Mouse (Mus musculus): ENCODE results near the gene Ano2. TPM values are rescaled to one million over a fixed set of nuclear protein-coding genes. Genes with fewer than 3 reads are reported as not detected.

Gene Ano2
- 0.19 and 0.27 TPM in 2 replicates for polyA plus RNA-seq (2015; fragmentation: Nextera tagmentation; extraction: Ambion mirVana)

DNA sequence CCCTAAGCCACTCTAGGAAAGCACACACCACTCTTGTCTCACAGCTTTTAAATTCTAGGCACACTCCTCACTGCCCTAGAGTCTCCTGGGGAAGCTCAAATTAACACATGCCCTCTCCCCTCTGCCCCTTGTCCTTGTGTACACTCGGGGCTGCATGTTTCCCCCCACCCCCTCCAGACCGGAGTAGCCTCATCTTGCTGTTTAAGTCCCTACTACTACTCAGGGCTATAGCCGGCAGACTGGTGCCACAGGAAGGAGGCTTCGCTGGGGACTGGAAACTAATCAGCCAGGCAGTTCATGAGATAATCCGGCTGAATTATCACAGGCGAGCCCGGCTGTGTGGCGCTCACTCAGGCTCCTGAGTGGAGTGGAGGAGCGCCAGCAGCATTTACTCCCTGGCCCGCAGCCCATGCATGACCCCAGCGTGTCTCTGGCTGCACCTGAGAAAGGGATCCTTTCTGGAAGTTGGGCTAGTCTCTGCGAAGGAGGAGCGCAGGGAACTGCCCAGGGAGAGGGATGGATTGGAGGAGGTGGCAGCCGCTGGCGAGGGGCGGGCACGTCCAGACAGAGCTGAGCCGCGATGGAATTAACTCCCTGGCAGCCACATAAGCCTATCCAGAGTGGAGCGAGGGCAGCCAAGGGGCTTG lies at the start of gene Ano2:
Gene Ano2 (plus strand): TSS at position 363 of the 647 bp plus-strand sequence.
- WGBS = 6% methylated on average over 20 of the region's 20 CpGs
- no peak within 1 kb of the TSS for H3K27ac ChIP-seq (ENCODE audit: low read length)
- ATAC-seq (ENCODE audit: insufficient read depth, low FRiP score) = no peak
- H3K4me1 ChIP-seq (ENCODE audit: control insufficient read depth, insufficient read depth, low read length) = peaks cover 8% of the 10 kb centered on the region; the same call in 1 of the 2 replicates
- no peaks in the 10 kb centered on the region for H3K27me3 ChIP-seq (ENCODE audit: control insufficient read depth, insufficient read depth, low read length)
- no peaks in the 10 kb centered on the region for H3K9me3 ChIP-seq (replicated peaks; ENCODE audit: control insufficient read depth, low read length)
- 0 out of 2 replicates have a peak within 1 kb of the TSS, but pooled peaks have one; percentile 9 for H3K4me3 ChIP-seq (replicated peaks; ENCODE audit: low read length)
- no peaks in the 10 kb centered on the region for H3K36me3 ChIP-seq (ENCODE audit: control insufficient read depth, insufficient read depth, low read length)
- peak within 1 kb of the TSS; percentile 39 for H3K4me2 ChIP-seq (ENCODE audit: low read depth, low read length)
- 0 out of 2 replicates have a peak within 1 kb of the TSS, but pooled peaks have one; percentile 13 for H3K9ac ChIP-seq (ENCODE audit: low read length)

DNA sequence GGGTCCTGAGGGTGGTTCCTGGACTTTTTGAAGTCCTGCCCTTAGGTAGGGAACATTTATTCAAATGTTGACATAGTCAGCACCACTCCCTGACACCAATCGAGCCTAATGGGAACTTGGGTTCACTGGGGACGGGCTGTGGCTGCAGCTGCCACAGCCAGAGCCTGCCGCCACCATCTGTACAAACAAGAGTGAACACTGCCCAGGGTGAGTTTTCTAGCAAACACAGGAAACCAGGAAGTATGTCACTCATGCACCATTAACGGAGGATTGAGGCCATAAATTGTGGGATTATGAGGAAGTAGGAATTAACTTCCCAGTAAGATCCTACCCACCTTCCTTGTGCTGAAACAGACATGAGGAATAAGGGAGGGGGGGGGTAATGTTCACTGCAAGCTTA lies 49.7 kb upstream of the Ano2 start:
- no peaks in the 10 kb centered on the region for H3K27me3 ChIP-seq (ENCODE audit: control insufficient read depth, insufficient read depth, low read length)
- no peak overlapping the region for H3K4me2 ChIP-seq (ENCODE audit: low read depth, low read length)
- H3K9me3 ChIP-seq (replicated peaks; ENCODE audit: control insufficient read depth, low read length) = no peaks in the 10 kb centered on the region
- no peaks in the 10 kb centered on the region for H3K4me1 ChIP-seq (ENCODE audit: control insufficient read depth, insufficient read depth, low read length)
- no peak overlapping the region for H3K9ac ChIP-seq (ENCODE audit: low read length)
- 39% methylated on average over 4 of the region's 4 CpGs for WGBS
- no peaks in the 10 kb centered on the region for H3K36me3 ChIP-seq (ENCODE audit: control insufficient read depth, insufficient read depth, low read length)
- no peak overlapping the region for H3K27ac ChIP-seq (ENCODE audit: low read length)
- ATAC-seq (ENCODE audit: insufficient read depth, low FRiP score) = no peak
- H3K4me3 ChIP-seq (replicated peaks; ENCODE audit: low read length) = no peak overlapping the region

DNA sequence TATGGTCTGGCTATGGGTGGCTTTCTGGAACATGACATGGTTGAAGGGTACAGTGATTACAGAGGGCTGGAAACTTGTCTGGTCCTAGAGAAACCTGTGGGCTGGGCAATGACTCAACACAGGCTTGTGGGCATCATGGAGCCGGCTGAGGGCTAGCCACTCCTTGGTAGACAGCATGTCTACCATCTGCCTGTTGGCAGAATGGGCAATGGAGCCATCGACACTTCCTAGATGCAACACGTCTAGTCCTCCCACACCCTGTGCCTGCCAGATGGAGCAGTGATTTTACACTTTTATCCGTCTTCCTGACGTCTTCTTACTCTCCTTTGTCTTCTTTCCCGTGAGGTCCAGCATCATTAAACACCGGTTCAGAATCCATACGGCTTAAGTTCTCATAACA lies 49.1 kb upstream of the Ano2 start:
- Histone ChIP-seq H3K27ac (ENCODE audit: low read length) (no peak overlapping the region), H3K9ac (ENCODE audit: low read length) (no peak overlapping the region), H3K4me1 (ENCODE audit: control insufficient read depth, insufficient read depth, low read length) (no peaks in the 10 kb centered on the region), H3K4me3 (replicated peaks; ENCODE audit: low read length) (no peak overlapping the region), H3K4me2 (ENCODE audit: low read depth, low read length) (no peak overlapping the region), H3K9me3 (replicated peaks; ENCODE audit: control insufficient read depth, low read length) (no peaks in the 10 kb centered on the region), H3K27me3 (ENCODE audit: control insufficient read depth, insufficient read depth, low read length) (no peaks in the 10 kb centered on the region), H3K36me3 (ENCODE audit: control insufficient read depth, insufficient read depth, low read length) (no peaks in the 10 kb centered on the region)
- 60% methylated on average over 8 of the region's 8 CpGs for WGBS
- ATAC-seq (ENCODE audit: insufficient read depth, low FRiP score) = no peak

DNA sequence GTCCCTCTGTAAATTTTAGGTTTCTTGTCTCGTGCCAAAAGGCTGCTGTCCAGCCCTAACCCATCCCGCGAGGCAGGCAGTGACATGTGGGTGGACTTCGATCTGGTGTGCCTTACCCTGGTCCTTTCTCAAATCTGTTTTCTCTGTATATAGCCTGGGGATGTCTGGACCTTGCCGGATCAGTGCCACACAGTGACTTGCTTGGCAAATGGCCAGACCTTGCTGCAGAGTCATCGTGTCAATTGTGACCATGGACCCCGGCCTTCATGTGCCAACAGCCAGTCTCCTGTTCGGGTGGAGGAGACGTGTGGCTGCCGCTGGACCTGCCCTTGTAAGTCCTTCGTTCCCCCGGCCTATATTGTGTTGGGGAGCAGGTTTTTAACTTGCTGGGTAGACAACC lies 41.3 kb upstream of the Ano2 start:
- Histone ChIP-seq H3K27me3 (ENCODE audit: control insufficient read depth, insufficient read depth, low read length) (no peaks in the 10 kb centered on the region), H3K9me3 (replicated peaks; ENCODE audit: control insufficient read depth, low read length) (no peaks in the 10 kb centered on the region), H3K4me2 (ENCODE audit: low read depth, low read length) (no peak overlapping the region), H3K4me3 (replicated peaks; ENCODE audit: low read length) (no peak overlapping the region), H3K27ac (ENCODE audit: low read length) (no peak overlapping the region), H3K9ac (ENCODE audit: low read length) (no peak overlapping the region), H3K36me3 (ENCODE audit: control insufficient read depth, insufficient read depth, low read length) (no peaks in the 10 kb centered on the region), H3K4me1 (ENCODE audit: control insufficient read depth, insufficient read depth, low read length) (no peaks in the 10 kb centered on the region)
- WGBS = 77% methylated on average over 12 of the region's 12 CpGs
- no peak for ATAC-seq (ENCODE audit: insufficient read depth, low FRiP score)

DNA sequence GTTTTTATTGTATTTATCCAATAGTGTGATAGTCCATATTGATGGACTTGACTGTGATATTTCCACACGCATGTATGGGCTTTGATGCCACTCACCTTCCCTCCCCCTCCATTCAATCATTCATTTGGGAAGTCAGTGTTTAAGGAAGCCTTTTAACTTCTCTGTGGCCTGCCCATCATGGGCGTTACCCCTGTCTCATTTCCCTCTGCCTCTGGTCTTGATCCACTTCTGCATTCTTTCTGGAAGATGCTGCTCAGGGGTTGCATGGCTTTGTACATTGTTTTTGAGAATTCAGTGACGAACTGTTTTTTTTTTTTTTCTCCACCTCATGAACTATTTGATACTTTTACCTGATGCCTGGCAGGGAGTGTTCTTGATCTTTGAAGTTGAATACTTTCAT lies 38.9 kb upstream of the Ano2 start:
- H3K36me3 ChIP-seq (ENCODE audit: control insufficient read depth, insufficient read depth, low read length) = no peaks in the 10 kb centered on the region
- H3K9ac ChIP-seq (ENCODE audit: low read length) = no peak overlapping the region
- no peak for ATAC-seq (ENCODE audit: insufficient read depth, low FRiP score)
- no peak overlapping the region for H3K4me2 ChIP-seq (ENCODE audit: low read depth, low read length)
- no peak overlapping the region for H3K27ac ChIP-seq (ENCODE audit: low read length)
- H3K4me3 ChIP-seq (replicated peaks; ENCODE audit: low read length) = no peak overlapping the region
- no peaks in the 10 kb centered on the region for H3K9me3 ChIP-seq (replicated peaks; ENCODE audit: control insufficient read depth, low read length)
- 65% methylated on average over 3 of the region's 3 CpGs for WGBS
- H3K27me3 ChIP-seq (ENCODE audit: control insufficient read depth, insufficient read depth, low read length) = no peaks in the 10 kb centered on the region
- H3K4me1 ChIP-seq (ENCODE audit: control insufficient read depth, insufficient read depth, low read length) = no peaks in the 10 kb centered on the region

DNA sequence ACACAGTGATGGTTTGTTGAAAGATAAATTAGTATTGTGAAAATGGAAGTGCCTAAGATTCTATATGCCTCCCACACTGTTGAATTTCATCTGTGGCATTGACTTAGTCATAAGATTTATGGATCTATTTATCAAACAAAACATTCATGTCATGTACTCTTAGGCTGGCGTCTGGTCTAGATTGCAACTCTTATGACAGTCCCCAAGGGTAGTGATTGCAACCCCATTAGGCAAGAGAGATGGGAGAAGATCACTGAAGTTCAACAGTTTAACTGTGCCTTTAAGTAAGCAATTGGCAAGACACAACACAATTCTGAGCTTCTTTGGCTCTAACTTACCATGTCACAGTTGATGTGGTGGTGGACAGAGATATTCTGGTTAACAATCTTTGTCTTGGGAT lies 36.8 kb upstream of the Ano2 start:
- no peaks in the 10 kb centered on the region for H3K36me3 ChIP-seq (ENCODE audit: control insufficient read depth, insufficient read depth, low read length)
- no peak overlapping the region for H3K27ac ChIP-seq (ENCODE audit: low read length)
- no peaks in the 10 kb centered on the region for H3K4me1 ChIP-seq (ENCODE audit: control insufficient read depth, insufficient read depth, low read length)
- WGBS = 53% methylated on average over 1 of the region's 1 CpGs
- no peaks in the 10 kb centered on the region for H3K9me3 ChIP-seq (replicated peaks; ENCODE audit: control insufficient read depth, low read length)
- no peak overlapping the region for H3K4me2 ChIP-seq (ENCODE audit: low read depth, low read length)
- H3K4me3 ChIP-seq (replicated peaks; ENCODE audit: low read length) = no peak overlapping the region
- no peaks in the 10 kb centered on the region for H3K27me3 ChIP-seq (ENCODE audit: control insufficient read depth, insufficient read depth, low read length)
- ATAC-seq (ENCODE audit: insufficient read depth, low FRiP score) = no peak
- no peak overlapping the region for H3K9ac ChIP-seq (ENCODE audit: low read length)

DNA sequence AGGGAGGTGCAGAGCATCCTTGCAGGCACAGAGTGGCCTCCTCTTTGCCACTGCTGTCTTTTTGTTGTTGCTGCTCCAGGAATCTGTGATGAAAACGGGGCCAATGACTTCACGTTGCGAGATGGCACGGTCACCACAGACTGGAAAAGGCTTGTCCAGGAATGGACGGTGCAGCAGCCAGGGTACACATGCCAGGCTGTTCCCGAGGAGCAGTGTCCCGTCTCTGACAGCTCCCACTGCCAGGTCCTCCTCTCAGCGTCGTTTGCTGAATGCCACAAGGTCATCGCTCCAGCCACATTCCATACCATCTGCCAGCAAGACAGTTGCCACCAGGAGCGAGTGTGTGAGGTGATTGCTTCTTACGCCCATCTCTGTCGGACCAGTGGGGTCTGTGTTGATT lies 33.3 kb upstream of the Ano2 start:
- Histone ChIP-seq H3K27me3 (ENCODE audit: control insufficient read depth, insufficient read depth, low read length) (no peaks in the 10 kb centered on the region), H3K9ac (ENCODE audit: low read length) (no peak overlapping the region), H3K9me3 (replicated peaks; ENCODE audit: control insufficient read depth, low read length) (no peaks in the 10 kb centered on the region), H3K4me2 (ENCODE audit: low read depth, low read length) (no peak overlapping the region), H3K36me3 (ENCODE audit: control insufficient read depth, insufficient read depth, low read length) (no peaks in the 10 kb centered on the region), H3K4me1 (ENCODE audit: control insufficient read depth, insufficient read depth, low read length) (no peaks in the 10 kb centered on the region), H3K4me3 (replicated peaks; ENCODE audit: low read length) (no peak overlapping the region), H3K27ac (ENCODE audit: low read length) (no peak overlapping the region)
- ATAC-seq (ENCODE audit: insufficient read depth, low FRiP score) = no peak
- WGBS = 82% methylated on average over 13 of the region's 13 CpGs

DNA sequence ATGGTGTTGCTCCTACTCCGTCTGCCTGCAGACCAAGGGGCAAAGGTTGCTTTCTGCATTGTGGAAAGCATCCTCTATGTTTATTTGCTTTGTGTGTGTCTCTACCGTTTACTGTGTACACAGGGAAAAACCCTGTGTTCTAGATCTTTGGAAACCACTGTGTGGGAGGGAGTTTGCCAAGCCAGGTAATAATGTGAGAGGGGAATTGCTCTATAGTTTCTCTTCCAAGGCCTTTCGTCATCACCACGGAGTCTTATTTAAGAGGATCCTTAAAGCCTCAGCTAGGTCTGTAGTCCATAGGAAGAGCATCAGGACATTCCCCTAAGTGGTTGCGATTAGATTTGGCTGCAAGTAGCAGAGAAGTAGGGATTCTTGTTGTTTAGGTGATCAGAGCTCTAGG lies 32.3 kb upstream of the Ano2 start:
- WGBS = 74% methylated on average over 5 of the region's 5 CpGs
- H3K4me1 ChIP-seq (ENCODE audit: control insufficient read depth, insufficient read depth, low read length) = no peaks in the 10 kb centered on the region
- no peak overlapping the region for H3K4me2 ChIP-seq (ENCODE audit: low read depth, low read length)
- H3K27ac ChIP-seq (ENCODE audit: low read length) = no peak overlapping the region
- H3K9me3 ChIP-seq (replicated peaks; ENCODE audit: control insufficient read depth, low read length) = no peaks in the 10 kb centered on the region
- no peak overlapping the region for H3K4me3 ChIP-seq (replicated peaks; ENCODE audit: low read length)
- ATAC-seq (ENCODE audit: insufficient read depth, low FRiP score) = no peak
- no peak overlapping the region for H3K9ac ChIP-seq (ENCODE audit: low read length)
- no peaks in the 10 kb centered on the region for H3K27me3 ChIP-seq (ENCODE audit: control insufficient read depth, insufficient read depth, low read length)
- no peaks in the 10 kb centered on the region for H3K36me3 ChIP-seq (ENCODE audit: control insufficient read depth, insufficient read depth, low read length)

DNA sequence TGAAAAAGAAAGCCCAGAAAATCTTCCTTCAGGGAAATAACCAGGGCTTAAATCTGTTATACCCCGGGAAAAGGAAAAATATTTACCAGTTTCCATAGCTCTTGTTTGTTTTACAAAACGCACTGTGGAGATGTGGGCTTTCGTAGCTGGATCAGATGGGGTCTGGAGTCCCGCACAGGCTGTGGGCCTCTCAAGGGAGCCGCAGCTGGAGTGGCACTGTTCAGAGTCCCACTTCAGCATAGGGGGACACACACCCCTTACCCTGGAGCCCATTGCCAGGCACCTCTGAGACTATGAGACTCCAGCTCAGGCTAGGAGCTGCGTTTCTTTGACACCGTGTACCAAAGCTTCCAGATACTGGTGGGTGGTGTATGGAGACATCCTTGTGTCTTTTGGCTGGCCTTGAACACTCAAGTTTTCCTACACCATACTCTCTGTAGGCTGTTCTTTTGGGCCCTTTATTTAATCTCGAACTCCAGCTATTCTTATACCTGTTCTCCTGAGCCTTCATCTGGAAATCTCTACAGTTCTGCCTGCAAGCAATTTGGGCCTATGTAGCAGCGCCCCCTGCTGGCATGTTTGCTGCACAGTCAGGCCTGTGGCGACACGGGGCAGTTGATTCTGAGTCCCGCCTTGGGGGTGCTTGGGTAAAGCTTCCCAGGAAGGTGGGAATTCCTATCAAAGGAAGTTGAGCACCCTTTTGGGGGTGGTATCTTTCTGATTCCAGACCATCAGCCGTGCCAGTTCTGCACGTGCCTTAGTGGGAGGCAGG lies 28.9 kb upstream of the Ano2 start:
- no peak overlapping the region for H3K4me2 ChIP-seq (ENCODE audit: low read depth, low read length)
- no peak overlapping the region for H3K4me3 ChIP-seq (replicated peaks; ENCODE audit: low read length)
- H3K9ac ChIP-seq (ENCODE audit: low read length) = no peak overlapping the region
- H3K36me3 ChIP-seq (ENCODE audit: control insufficient read depth, insufficient read depth, low read length) = no peaks in the 10 kb centered on the region
- 40% methylated on average over 14 of the region's 14 CpGs for WGBS
- ATAC-seq (ENCODE audit: insufficient read depth, low FRiP score) = 0 out of 2 replicates have a peak, but pooled peaks have one; percentile 50
- no peaks in the 10 kb centered on the region for H3K4me1 ChIP-seq (ENCODE audit: control insufficient read depth, insufficient read depth, low read length)
- H3K9me3 ChIP-seq (replicated peaks; ENCODE audit: control insufficient read depth, low read length) = no peaks in the 10 kb centered on the region
- no peaks in the 10 kb centered on the region for H3K27me3 ChIP-seq (ENCODE audit: control insufficient read depth, insufficient read depth, low read length)
- H3K27ac ChIP-seq (ENCODE audit: low read length) = no peak overlapping the region

Data from stomach, embryonic 16.5 days (tissue).